Mouse (Mus musculus) CH12.LX (cell line): ENCODE measurements around the gene Npy5r.

ENCODE experiments used
- CHD2 ChIP-seq: IDR thresholded peaks from 2 replicates; pipeline ENCODE4 v1.6.1; 2011; ENCODE audit warnings: low read length, improper control_type of control experiment
- CTCF ChIP-seq, 2 experiments: IDR thresholded peaks in 1 of 2; conservative IDR thresholded peaks in 1 of 2; 2 replicates each; pipeline ENCODE4 v1.5.1; 2011 to 2012; ENCODE audit warnings: low read depth in 2 of 2, low read length in 2 of 2, improper control_type of control experiment in 1 of 2, inconsistent platforms in 1 of 2, mild to moderate bottlenecking in 1 of 2, moderate library complexity in 1 of 2
- HCFC1 ChIP-seq: IDR thresholded peaks from 2 replicates; pipeline ENCODE4 v1.6.1; 2012; ENCODE audit warnings: low read depth, mild to moderate bottlenecking, inconsistent platforms, low read length, improper control_type of control experiment
- MXI1 ChIP-seq: IDR thresholded peaks from 2 replicates; pipeline ENCODE4 v1.6.1; 2011; ENCODE audit warnings: mild to moderate bottlenecking, low read depth, low read length, improper control_type of control experiment
- POLR2AphosphoS2 ChIP-seq: IDR thresholded peaks from 2 replicates; pipeline ENCODE4 v1.6.1; 2011; ENCODE audit warnings: low read depth, low read length, improper control_type of control experiment
- TBP ChIP-seq: conservative IDR thresholded peaks from 2 replicates; pipeline ENCODE4 v1.6.1; 2011; ENCODE audit warnings: low read depth, low read length, improper control_type of control experiment

GRCm38 (mm10) chr8:66630721-66631120, 57.2 kb downstream of the Npy5r start:
- TF ChIP-seq CHD2 (no peak), TBP (no peak), POLR2AphosphoS2 (no peak), CTCF (conservative IDR thresholded peaks at IDR 0.05 in 1 of 2, IDR thresholded peaks at IDR 0.05 in 1 of 2; ENCODE audit: low read depth in 2 of 2, low read length in 2 of 2) (no peak), MXI1 (no peak), HCFC1 (no peak)
